Mouse (Mus musculus): Measurements from ENCODE around the gene Mfsd14a. TPM values are rescaled to one million over a fixed set of nuclear protein-coding genes. Genes with fewer than 3 reads are reported as not detected.
"Not testable (repeated sequence)": the region's sequence is repeated elsewhere in the genome, so short reads cannot be mapped to it uniquely, and the experiment has no call there.

Mfsd14a gene
- polyA plus RNA-seq, 1 experiment from 2014 or later, result 87.3 TPM

DNA sequence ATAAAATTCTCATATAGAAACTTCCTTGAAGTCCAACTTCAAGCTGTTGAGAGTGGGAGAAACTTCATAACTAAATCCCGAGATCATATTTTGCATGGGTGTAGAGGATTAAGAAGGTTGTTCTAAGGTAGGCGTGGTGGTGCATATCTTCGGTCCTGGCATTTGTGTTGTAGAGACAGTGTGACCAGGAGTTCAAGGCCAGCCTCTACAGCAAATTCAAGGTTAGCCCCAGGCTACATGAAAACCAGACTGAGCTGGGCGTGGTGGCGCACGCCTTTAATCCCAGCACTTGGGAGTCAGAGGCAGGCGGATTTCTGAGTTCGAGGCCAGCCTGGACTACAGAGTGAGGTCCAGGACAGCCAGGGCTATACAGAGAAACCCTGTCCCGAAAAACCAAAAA lies 1.8 kb upstream of the Mfsd14a start:
- H3K4me1 ChIP-seq (replicated peaks), result peaks cover 11% of the 10 kb centered on the region; the same call in 1 of the 2 replicates
- H3K4me2 ChIP-seq (replicated peaks); H3K27ac ChIP-seq; H3K27me3 ChIP-seq (replicated peaks); H3K36me3 ChIP-seq; H3K4me3 ChIP-seq (replicated peaks); ATAC-seq; H3K9me3 ChIP-seq; H3K9ac ChIP-seq: not testable (repeated sequence)
- WGBS, result 93% methylated on average over 9 of the region's 9 CpGs

GRCm38 (mm10) chr3:116661870-116662414 lies 535 bp downstream of the Mfsd14a start:
- peak overlapping the region; percentile 60 for H3K4me2 ChIP-seq (replicated peaks)
- peak overlapping the region; percentile 95 for H3K27ac ChIP-seq
- peak; percentile 90 for ATAC-seq
- H3K9ac ChIP-seq, result peak overlapping the region; percentile 100
- H3K36me3 ChIP-seq, result no peaks in the 10 kb centered on the region
- H3K4me1 ChIP-seq (replicated peaks), result peaks cover 20% of the 10 kb centered on the region
- H3K4me3 ChIP-seq (replicated peaks), result peak overlapping the region; percentile 99
- H3K9me3 ChIP-seq, result no peaks in the 10 kb centered on the region
- under 1% methylated on average over 58 of the region's 68 CpGs for WGBS
- H3K27me3 ChIP-seq (replicated peaks), result no peaks in the 10 kb centered on the region

DNA sequence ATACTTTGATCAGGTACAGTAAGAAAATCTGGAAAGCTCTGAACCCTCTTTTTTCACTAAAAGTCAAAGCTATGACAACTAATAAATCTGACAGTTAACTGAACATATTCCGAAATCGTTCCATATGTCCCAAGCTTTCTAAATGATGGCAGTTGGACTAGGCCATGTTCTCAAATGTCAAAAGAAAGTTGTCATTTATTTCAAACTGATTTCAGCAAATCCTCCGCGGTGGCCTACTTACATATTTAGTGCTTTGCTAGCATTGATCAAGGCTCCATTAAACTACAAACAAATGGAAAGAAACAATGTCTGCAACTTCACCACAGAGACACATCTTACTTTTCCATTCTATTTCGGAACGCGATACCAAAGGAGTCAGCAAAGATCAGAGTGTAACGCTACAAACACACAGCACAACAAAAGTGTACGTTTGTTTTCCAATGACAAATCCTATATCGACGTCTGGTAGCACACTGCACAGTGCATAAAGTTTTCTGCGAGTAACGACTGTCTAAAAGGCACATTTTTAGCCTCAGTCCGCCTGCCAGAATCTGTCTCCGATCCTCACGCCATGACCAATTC lies 1.1 kb downstream of the Mfsd14a start:
- Histone ChIP-seq H3K9me3 (no peaks in the 10 kb centered on the region), H3K4me2 (replicated peaks) (peak overlapping the region; percentile 60), H3K4me1 (replicated peaks) (peaks cover 20% of the 10 kb centered on the region), H3K27ac (peak overlapping the region; percentile 95), H3K4me3 (replicated peaks) (peak overlapping the region; percentile 99), H3K36me3 (no peaks in the 10 kb centered on the region), H3K9ac (peak overlapping the region; percentile 100), H3K27me3 (replicated peaks) (no peaks in the 10 kb centered on the region)
- WGBS, result 3% methylated on average over 16 of the region's 16 CpGs
- no peak for ATAC-seq

DNA sequence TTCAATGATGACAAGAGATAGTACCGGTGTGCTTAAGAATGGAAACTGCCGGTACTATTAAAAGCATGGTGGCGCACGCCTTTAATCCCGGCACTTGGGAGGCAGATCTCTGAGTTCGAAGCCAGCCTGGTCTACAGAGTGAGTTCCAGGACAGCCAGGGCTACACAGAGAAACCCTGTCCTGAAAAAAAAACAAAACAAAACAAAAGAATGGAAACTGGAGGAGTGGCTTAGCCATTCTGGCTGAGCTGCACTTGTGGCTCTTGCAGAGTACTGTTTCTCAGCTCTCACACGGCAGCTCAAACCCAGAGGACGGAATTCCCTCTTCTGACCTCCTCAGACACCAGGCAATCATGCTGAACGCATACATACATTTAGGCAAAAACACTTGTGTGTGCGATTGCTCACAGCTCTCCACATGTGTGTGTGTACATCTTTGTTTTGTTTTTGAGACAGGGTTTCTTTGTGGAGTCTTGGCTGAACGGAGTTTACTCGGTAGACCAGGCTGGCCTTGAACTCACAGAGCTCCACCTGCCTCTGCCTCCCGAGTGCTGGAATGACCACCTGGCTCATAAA lies 2.5 kb downstream of the Mfsd14a start:
- Histone ChIP-seq H3K36me3 (no peaks in the 10 kb centered on the region), H3K4me3 (replicated peaks) (no peak overlapping the region), H3K4me1 (replicated peaks) (peaks cover 20% of the 10 kb centered on the region), H3K9me3 (no peaks in the 10 kb centered on the region), H3K4me2 (replicated peaks) (peak overlapping the region; percentile 4; the same call in 1 of the 2 replicates), H3K27ac (no peak overlapping the region), H3K9ac (no peak overlapping the region), H3K27me3 (replicated peaks) (no peaks in the 10 kb centered on the region)
- 83% methylated on average over 13 of the region's 13 CpGs for WGBS
- no peak for ATAC-seq

DNA sequence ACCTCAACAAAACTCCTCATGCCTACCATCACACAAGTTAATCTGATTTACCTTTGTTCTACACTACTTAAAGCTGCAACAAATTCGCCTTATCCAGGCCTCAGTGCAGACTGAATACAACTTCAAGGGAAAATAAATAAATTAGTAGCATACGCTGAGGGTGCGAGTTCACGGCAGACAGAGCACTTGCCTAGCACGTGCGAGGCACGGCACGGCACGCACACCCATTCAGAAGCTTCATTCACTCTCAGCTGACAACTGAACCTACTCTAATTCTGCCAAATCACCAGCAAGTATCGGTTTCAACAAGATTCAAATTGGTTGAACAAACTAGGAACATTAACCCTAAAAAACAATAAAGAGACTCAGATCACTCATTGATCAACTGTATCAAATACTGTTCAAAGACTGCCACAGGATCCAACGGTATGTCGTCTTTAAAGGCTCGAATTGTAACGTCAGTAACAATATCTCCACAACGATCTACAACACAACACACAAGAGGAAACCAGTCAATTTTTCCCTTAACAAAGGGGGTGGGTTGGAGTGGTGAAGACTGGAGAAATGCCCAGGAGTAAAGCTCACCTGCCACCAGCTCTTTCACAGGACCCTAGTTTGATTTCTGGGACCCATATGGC lies 3.4 kb downstream of the Mfsd14a start:
- Histone ChIP-seq H3K36me3 (no peaks in the 10 kb centered on the region), H3K27ac (no peak overlapping the region), H3K4me3 (replicated peaks) (no peak overlapping the region), H3K27me3 (replicated peaks) (no peaks in the 10 kb centered on the region), H3K4me2 (replicated peaks) (no peak overlapping the region), H3K9me3 (no peaks in the 10 kb centered on the region), H3K4me1 (replicated peaks) (peaks cover 20% of the 10 kb centered on the region), H3K9ac (no peak overlapping the region)
- no peak for ATAC-seq
- WGBS, result 81% methylated on average over 15 of the region's 15 CpGs

DNA sequence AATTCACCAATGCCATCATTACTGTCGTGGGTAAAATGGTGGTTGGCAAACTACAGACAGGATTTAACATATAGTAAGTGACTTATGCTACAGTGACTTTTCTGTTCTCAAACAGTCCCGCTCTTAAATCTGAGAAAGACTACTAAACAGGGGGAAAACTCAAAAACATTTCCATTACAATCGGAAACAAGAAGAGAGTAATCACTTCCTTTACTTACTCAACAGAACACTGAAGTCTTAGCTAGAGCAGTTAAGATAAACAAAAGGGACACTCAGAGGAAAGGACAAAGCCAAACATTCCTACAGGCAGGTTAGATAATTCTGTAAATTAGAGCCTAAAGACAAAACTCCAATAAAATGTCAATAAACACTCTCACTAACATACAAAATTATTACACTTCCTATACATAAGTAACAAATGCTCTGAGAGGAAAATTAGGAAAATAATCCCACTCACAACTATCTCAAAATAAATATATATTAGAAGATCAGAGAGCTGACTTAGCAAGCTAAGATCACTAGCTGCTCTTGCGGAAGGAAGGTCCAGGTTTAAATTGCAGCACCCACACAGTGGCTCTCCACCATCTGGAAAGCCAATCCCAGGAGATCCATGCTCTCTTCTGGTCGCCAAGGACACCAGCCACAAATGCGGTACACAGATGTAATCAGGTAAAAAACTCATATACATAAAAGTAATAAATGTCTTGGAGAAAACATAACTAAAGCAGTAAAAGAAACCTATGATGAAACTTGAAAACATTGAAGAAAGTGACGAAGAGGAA lies 6.1 kb downstream of the Mfsd14a start:
- WGBS, result 68% methylated on average over 7 of the region's 7 CpGs
- Histone ChIP-seq H3K27me3 (replicated peaks) (no peaks in the 10 kb centered on the region), H3K9ac (no peak overlapping the region), H3K27ac (no peak overlapping the region), H3K4me3 (replicated peaks) (no peak overlapping the region), H3K9me3 (no peaks in the 10 kb centered on the region), H3K4me1 (replicated peaks) (peaks cover 19% of the 10 kb centered on the region), H3K4me2 (replicated peaks) (no peak overlapping the region), H3K36me3 (no peaks in the 10 kb centered on the region)
- no peak for ATAC-seq

- not testable (repeated sequence) for H3K4me2 ChIP-seq (replicated peaks); H3K36me3 ChIP-seq; H3K4me3 ChIP-seq (replicated peaks); H3K9ac ChIP-seq; H3K27ac ChIP-seq; ATAC-seq; H3K9me3 ChIP-seq; H3K27me3 ChIP-seq (replicated peaks)
- 91% methylated on average over 11 of the region's 11 CpGs for WGBS
- peaks cover 12% of the 10 kb centered on the region; the same call in 1 of the 2 replicates for H3K4me1 ChIP-seq (replicated peaks)
These were observed 8.4 kb downstream of the Mfsd14a start for GRCm38 (mm10) chr3:116654051-116654450.

GRCm38 (mm10) chr3:116653278-116653945 lies 9.1 kb downstream of the Mfsd14a start:
- no peak for ATAC-seq
- no peaks in the 10 kb centered on the region for H3K9me3 ChIP-seq
- 67% methylated on average over 5 of the region's 5 CpGs for WGBS

DNA sequence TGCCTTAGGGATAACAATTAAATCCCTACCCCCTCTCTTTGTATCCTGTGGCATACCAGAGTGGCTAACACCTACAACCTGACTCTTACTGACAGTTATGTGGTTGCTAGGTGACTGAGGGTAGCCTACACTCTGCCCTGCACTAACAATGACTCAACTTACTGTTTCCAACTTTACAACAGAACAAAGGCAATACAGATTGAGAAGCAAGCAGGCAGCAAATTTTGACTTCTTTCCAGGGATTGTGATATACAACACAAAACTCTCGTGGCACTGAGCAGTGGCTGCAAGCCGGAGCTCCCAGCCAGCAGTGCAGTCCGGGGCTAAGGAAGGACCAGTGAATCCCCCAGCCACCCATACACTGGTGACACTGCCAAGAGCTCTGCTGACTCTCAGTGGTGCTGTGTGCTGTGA lies 10.4 kb downstream of the Mfsd14a start:
- no peak for ATAC-seq
- Histone ChIP-seq H3K27me3 (replicated peaks) (no peaks in the 10 kb centered on the region), H3K4me2 (replicated peaks) (no peak overlapping the region), H3K36me3 (no peaks in the 10 kb centered on the region), H3K9ac (no peak overlapping the region), H3K9me3 (no peaks in the 10 kb centered on the region), H3K4me3 (replicated peaks) (no peak overlapping the region), H3K27ac (no peak overlapping the region), H3K4me1 (replicated peaks) (0 out of 2 replicates have a peak, but pooled peaks cover 3% of the 10 kb centered on the region)
- WGBS, result 54% methylated on average over 3 of the region's 3 CpGs

More at GRCm38 (mm10) chr3:116653278-116653945, 9.1 kb downstream of the Mfsd14a start:
- Histone ChIP-seq H3K27me3 (replicated peaks) (no peaks in the 10 kb centered on the region), H3K4me1 (replicated peaks) (0 out of 2 replicates have a peak, but pooled peaks cover 10% of the 10 kb centered on the region), H3K9ac (no peak overlapping the region), H3K36me3 (no peaks in the 10 kb centered on the region), H3K4me2 (replicated peaks) (no peak overlapping the region), H3K27ac (no peak overlapping the region), H3K4me3 (replicated peaks) (no peak overlapping the region)

- Histone ChIP-seq H3K36me3 (peaks cover 9% of the 10 kb centered on the region), H3K4me2 (replicated peaks) (no peak overlapping the region), H3K4me1 (replicated peaks) (0 out of 2 replicates have a peak, but pooled peaks cover 3% of the 10 kb centered on the region), H3K4me3 (replicated peaks) (no peak overlapping the region), H3K27me3 (replicated peaks) (no peaks in the 10 kb centered on the region), H3K9me3 (no peaks in the 10 kb centered on the region), H3K27ac (no peak overlapping the region), H3K9ac (no peak overlapping the region)
- ATAC-seq, result no peak
- 94% methylated on average over 9 of the region's 9 CpGs for WGBS
These were observed 11.8 kb downstream of the Mfsd14a start for GRCm38 (mm10) chr3:116650698-116651097.

DNA sequence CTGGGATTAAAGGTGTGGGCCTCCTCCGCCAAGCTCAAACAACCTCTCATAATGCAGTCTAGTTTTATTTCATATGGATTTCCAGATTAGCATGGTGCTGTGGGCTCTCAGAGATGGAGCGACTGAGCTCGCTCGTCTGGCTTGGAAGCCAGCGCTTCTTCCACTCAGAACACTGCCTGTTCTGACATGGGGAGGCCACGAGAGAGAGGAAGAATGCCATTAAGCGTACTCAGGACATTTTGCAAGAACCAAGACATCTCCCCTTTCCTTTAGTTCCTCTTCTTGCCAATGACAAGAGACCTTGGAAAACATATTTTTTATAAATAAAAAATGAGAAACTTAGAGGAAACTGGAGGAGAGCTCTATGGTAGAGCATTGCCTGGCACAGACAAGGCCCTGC lies 13.7 kb downstream of the Mfsd14a start:
- WGBS, result 90% methylated on average over 7 of the region's 7 CpGs
- no peaks in the 10 kb centered on the region for H3K9me3 ChIP-seq
- ATAC-seq, result no peak
- H3K27me3 ChIP-seq (replicated peaks), result no peaks in the 10 kb centered on the region
- no peak overlapping the region for H3K27ac ChIP-seq
- no peak overlapping the region for H3K4me3 ChIP-seq (replicated peaks)
- peaks cover 17% of the 10 kb centered on the region for H3K36me3 ChIP-seq
- H3K9ac ChIP-seq, result no peak overlapping the region
- no peak overlapping the region for H3K4me2 ChIP-seq (replicated peaks)
- H3K4me1 ChIP-seq (replicated peaks), result 0 out of 2 replicates have a peak, but pooled peaks cover 2% of the 10 kb centered on the region

Measured in intestine, embryonic 15.5 days (tissue).